Mouse (Mus musculus) lung, postnatal 0 days (tissue): ENCODE measurements at regions not wholly inside any gene's neighbourhood (a gene's known extent, or its start where the extent isn't known, plus 50 kb on each side); places are given as distances from the start of the nearest gene placed in this dataset.

Experiments
- CTCF ChIP-seq: IDR thresholded peaks from 2 replicates; pipeline ENCODE4 v1.5.1; 2016; ENCODE audit warnings: antibody characterized with exemption, mild to moderate bottlenecking
- EP300 ChIP-seq: IDR thresholded peaks from 2 replicates; pipeline ENCODE4 v1.6.1; 2016; ENCODE audit warnings: antibody characterized with exemption, mild to moderate bottlenecking, control low read depth

- no peak for TF ChIP-seq CTCF
- no peak for TF ChIP-seq EP300
Measured at GRCm38 (mm10) chr1:184622462-184622861, 110.0 kb downstream of the Hlx start.
